Mouse (Mus musculus) liver, adult 2 months (tissue): ENCODE data around the gene Rapgefl1. TPM values are rescaled to one million over a fixed set of nuclear protein-coding genes. Genes with fewer than 3 reads are reported as not detected.
"Not testable (repeated sequence)": the region's sequence is repeated elsewhere in the genome, so short reads cannot be mapped to it uniquely, and the experiment has no call there.

Experiments used
- DNase-seq: peaks from one replicate; pipeline ENCODE4 v3.0.0-alpha.2; 2011; ENCODE audit warnings: low read depth, low spot score; ENCODE audit errors: extremely low read depth
- H3K27ac ChIP-seq: fragments of 200-500 bp; replicated peaks from 2 replicates; pipeline ENCODE4 v1.5.1; 2012; ENCODE audit warnings: low read depth, mild to moderate bottlenecking, control low read depth, inconsistent platforms, low read length; ENCODE audit not compliant: insufficient read depth
- H3K27me3 ChIP-seq: fragments of 200-500 bp; 2 replicates; pipeline ENCODE4 v1.6.1; 2012; ENCODE audit warnings: mild to moderate bottlenecking, moderate library complexity, low read length, inconsistent platforms; ENCODE audit not compliant: control insufficient read depth, insufficient read depth
- H3K36me3 ChIP-seq: fragments of 200-500 bp; 2 replicates; pipeline ENCODE4 v1.6.1; 2012; ENCODE audit warnings: low read length, inconsistent platforms; ENCODE audit not compliant: control insufficient read depth, insufficient read depth
- H3K4me1 ChIP-seq: fragments of 200-500 bp; 2 replicates; pipeline ENCODE4 v1.6.1; 2011; ENCODE audit warnings: low read length; ENCODE audit not compliant: control insufficient read depth, insufficient read depth
- H3K4me3 ChIP-seq: fragments of 200-500 bp; 2 replicates; pipeline ENCODE4 v1.5.1; 2011; ENCODE audit warnings: low read depth, mild to moderate bottlenecking, control low read depth, low read length, moderate library complexity; ENCODE audit not compliant: insufficient read depth
- H3K79me2 ChIP-seq: fragments of 200-500 bp; 2 replicates; pipeline ENCODE4 v1.6.1; 2012; ENCODE audit warnings: inconsistent platforms, mild to moderate bottlenecking, low read length, moderate library complexity; ENCODE audit not compliant: control insufficient read depth, insufficient read depth
- H3K9ac ChIP-seq: fragments of 200-500 bp; 2 replicates; pipeline ENCODE4 v1.6.1; 2012; ENCODE audit warnings: low read depth, mild to moderate bottlenecking, control low read depth, inconsistent platforms, low read length
- CTCF ChIP-seq: fragments of 200-500 bp; IDR thresholded peaks from 2 replicates; pipeline ENCODE4 v1.5.1; 2011; ENCODE audit warnings: low read depth, low read length, control low read depth
- POLR2A ChIP-seq: fragments of 200-500 bp; IDR thresholded peaks from 2 replicates; pipeline ENCODE4 v1.6.1; 2011; ENCODE audit warnings: low read length, control low read depth; ENCODE audit not compliant: insufficient read depth; ENCODE audit errors: extremely low read depth
- WGBS: fragments of 180-500 bp; shearing (Covaris S2); methylation state at CpG from one replicate; pipeline ENCODE4 v1.1.7; 2018; 5-methylcytosine and 5-hydroxymethylcytosine counted together
- polyA plus RNA-seq: library from polyadenylated mRNA; depleted of rRNA; stranded (reverse); fragments of >200 nt; gene quantifications from 2 replicates; pipeline ENCODE4 v1.2.3, GENCODE M21; 2012
- total RNA-seq: library from RNA; depleted of rRNA; stranded (reverse); fragments of >200 nt; gene quantifications from 2 replicates; pipeline ENCODE4 v1.2.3, GENCODE M21; 2014

Gene Rapgefl1
- total and polyA plus RNA-seq, 2 experiments, result 0.18 to 1.9 TPM

GRCm38 (mm10) chr11:98820968-98821367 is 15.6 kb upstream of the Rapgefl1 start:
- Histone ChIP-seq H3K4me3 (no peak overlapping the region), H3K79me2 (peaks cover 6% of the 10 kb centered on the region; the same call in 1 of the 2 replicates), H3K36me3 (peaks cover 45% of the 10 kb centered on the region), H3K27me3 (no peaks in the 10 kb centered on the region), H3K9ac (no peak overlapping the region), H3K4me1 (no peaks in the 10 kb centered on the region), H3K27ac (no peak overlapping the region)
- DNase-seq, result no peak
- no peak for TF ChIP-seq CTCF
- TF ChIP-seq POLR2A, result no peak
- WGBS, result 95% methylated on average over 5 of the region's 5 CpGs

- not testable (repeated sequence) for H3K79me2 ChIP-seq
- WGBS, result 100% methylated on average over 2 of the region's 2 CpGs
- peaks cover 57% of the 10 kb centered on the region for H3K36me3 ChIP-seq
Observed at GRCm38 (mm10) chr11:98826071-98826470, 10.5 kb upstream of the Rapgefl1 start.

GRCm38 (mm10) chr11:98827877-98828276 is 8.7 kb upstream of the Rapgefl1 start:
- Histone ChIP-seq H3K4me3 (no peak overlapping the region), H3K27me3 (no peaks in the 10 kb centered on the region), H3K4me1 (no peaks in the 10 kb centered on the region), H3K36me3 (peaks cover 61% of the 10 kb centered on the region), H3K9ac (no peak overlapping the region), H3K27ac (no peak overlapping the region), H3K79me2 (peaks cover 3% of the 10 kb centered on the region; the same call in 1 of the 2 replicates)
- no peak for TF ChIP-seq POLR2A
- TF ChIP-seq CTCF, result no peak
- no peak for DNase-seq
- 85% methylated on average over 2 of the region's 2 CpGs for WGBS

More at GRCm38 (mm10) chr11:98826071-98826470, 10.5 kb upstream of the Rapgefl1 start:
- not testable (repeated sequence) for H3K27me3 ChIP-seq, H3K27ac ChIP-seq, DNase-seq, H3K4me1 ChIP-seq, H3K4me3 ChIP-seq, H3K9ac ChIP-seq

GRCm38 (mm10) chr11:98829091-98829775 is 7.4 kb upstream of the Rapgefl1 start:
- H3K4me3 ChIP-seq, result no peak overlapping the region
- no peaks in the 10 kb centered on the region for H3K27me3 ChIP-seq
- H3K4me1 ChIP-seq, result no peaks in the 10 kb centered on the region
- H3K36me3 ChIP-seq, result peaks cover 64% of the 10 kb centered on the region
- TF ChIP-seq POLR2A (no peak), CTCF (peak; percentile 65)
- no peak overlapping the region for H3K27ac ChIP-seq
- H3K79me2 ChIP-seq, result no peaks in the 10 kb centered on the region
- no peak overlapping the region for H3K9ac ChIP-seq
- peak; percentile 26 for DNase-seq
- WGBS, result 66% methylated on average over 12 of the region's 12 CpGs

GRCm38 (mm10) chr11:98829875-98830274 is 6.7 kb upstream of the Rapgefl1 start:
- Histone ChIP-seq H3K9ac (no peak overlapping the region), H3K4me3 (no peak overlapping the region), H3K4me1 (no peaks in the 10 kb centered on the region), H3K36me3 (peaks cover 60% of the 10 kb centered on the region), H3K27ac (no peak overlapping the region), H3K79me2 (no peaks in the 10 kb centered on the region), H3K27me3 (no peaks in the 10 kb centered on the region)
- WGBS, result 72% methylated on average over 4 of the region's 4 CpGs
- no peak for DNase-seq
- TF ChIP-seq CTCF (no peak), POLR2A (no peak)

GRCm38 (mm10) chr11:98835296-98835695 is 1.3 kb upstream of the Rapgefl1 start:
- Histone ChIP-seq H3K4me1 (peaks cover 2% of the 10 kb centered on the region; the same call in 1 of the 2 replicates), H3K9ac (no peak overlapping the region), H3K27me3 (peaks cover 2% of the 10 kb centered on the region; the same call in 1 of the 2 replicates), H3K4me3 (no peak overlapping the region), H3K36me3 (peaks cover 33% of the 10 kb centered on the region), H3K27ac (no peak overlapping the region), H3K79me2 (no peaks in the 10 kb centered on the region)
- no peak for DNase-seq
- TF ChIP-seq CTCF (no peak), POLR2A (no peak)
- 83% methylated on average over 5 of the region's 5 CpGs for WGBS
